Mouse (Mus musculus): ENCODE measurements around the gene Snw1. TPM values are rescaled to one million over a fixed set of nuclear protein-coding genes. Genes with fewer than 3 reads are reported as not detected.

Snw1 gene
- 102 TPM for polyA plus RNA-seq (2014; fragmentation: Illumina TruSeq; extraction: RNeasy Lipid Tissue Mini Kit (QIAGEN cat#74804); ENCODE audit: low read depth, low replicate concordance)

GRCm38 (mm10) chr12:87471964-87472786 is at the start of gene Snw1:
Gene Snw1, minus strand, starts transcription at chr12:87472274.

GRCm38 (mm10) chr12:87514016-87514415 is 41.9 kb upstream of the Snw1 start, which contains the start of gene Gm8300:
Gene Gm8300, plus strand, starts transcription at chr12:87514316.

GRCm38 (mm10) chr12:87494421-87494820 is 22.3 kb upstream of the Snw1 start, which contains the start of gene Gm5788:
Gene Gm5788, plus strand, starts transcription at chr12:87494721.

GRCm38 (mm10) chr12:87443700-87444122 is 28.4 kb downstream of the Snw1 start, which contains the start of the genes Slirp and Alkbh1:
Gene Slirp, plus strand, starts transcription at chr12:87443896.
Gene Alkbh1, minus strand, starts transcription at chr12:87444017.

Other genes with a start within 250 kb of the Snw1 start
- 0.52 TPM for gene Noxred1, start 233.5 kb downstream of the Snw1 start, polyA plus RNA-seq (2014; fragmentation: Illumina TruSeq; extraction: RNeasy Lipid Tissue Mini Kit (QIAGEN cat#74804); ENCODE audit: low read depth, low replicate concordance)
- gene Vipas39, start 206.0 kb downstream of the Snw1 start, polyA plus RNA-seq (2014; fragmentation: Illumina TruSeq; extraction: RNeasy Lipid Tissue Mini Kit (QIAGEN cat#74804); ENCODE audit: low read depth, low replicate concordance): 22.5 TPM
- gene Ahsa1, start 205.8 kb downstream of the Snw1 start, polyA plus RNA-seq (2014; fragmentation: Illumina TruSeq; extraction: RNeasy Lipid Tissue Mini Kit (QIAGEN cat#74804); ENCODE audit: low read depth, low replicate concordance): 198 TPM
- gene Ism2, start 172.6 kb downstream of the Snw1 start, polyA plus RNA-seq (2014; fragmentation: Illumina TruSeq; extraction: RNeasy Lipid Tissue Mini Kit (QIAGEN cat#74804); ENCODE audit: low read depth, low replicate concordance): not detected
- 359 TPM for gene Sptlc2, start 83.9 kb downstream of the Snw1 start, polyA plus RNA-seq (2014; fragmentation: Illumina TruSeq; extraction: RNeasy Lipid Tissue Mini Kit (QIAGEN cat#74804); ENCODE audit: low read depth, low replicate concordance)
- 171 TPM for gene Slirp, start 28.4 kb downstream of the Snw1 start, polyA plus RNA-seq (2014; fragmentation: Illumina TruSeq; extraction: RNeasy Lipid Tissue Mini Kit (QIAGEN cat#74804); ENCODE audit: low read depth, low replicate concordance)
- gene Alkbh1, start 28.3 kb downstream of the Snw1 start, polyA plus RNA-seq (2014; fragmentation: Illumina TruSeq; extraction: RNeasy Lipid Tissue Mini Kit (QIAGEN cat#74804); ENCODE audit: low read depth, low replicate concordance): 20.1 TPM
- gene Gm5788, start 22.4 kb upstream of the Snw1 start, polyA plus RNA-seq (2014; fragmentation: Illumina TruSeq; extraction: RNeasy Lipid Tissue Mini Kit (QIAGEN cat#74804); ENCODE audit: low read depth, low replicate concordance): not detected
- not detected for gene Gm8300, start 42.0 kb upstream of the Snw1 start, polyA plus RNA-seq (2014; fragmentation: Illumina TruSeq; extraction: RNeasy Lipid Tissue Mini Kit (QIAGEN cat#74804); ENCODE audit: low read depth, low replicate concordance)
- gene Oog1, start 130.4 kb upstream of the Snw1 start, polyA plus RNA-seq (2014; fragmentation: Illumina TruSeq; extraction: RNeasy Lipid Tissue Mini Kit (QIAGEN cat#74804); ENCODE audit: low read depth, low replicate concordance): not detected
- not detected for gene Gm4027, start 146.6 kb upstream of the Snw1 start, polyA plus RNA-seq (2014; fragmentation: Illumina TruSeq; extraction: RNeasy Lipid Tissue Mini Kit (QIAGEN cat#74804); ENCODE audit: low read depth, low replicate concordance)
- not detected for gene Gm16381, start 172.3 kb upstream of the Snw1 start, polyA plus RNA-seq (2014; fragmentation: Illumina TruSeq; extraction: RNeasy Lipid Tissue Mini Kit (QIAGEN cat#74804); ENCODE audit: low read depth, low replicate concordance)

All from adrenal gland, adult 10 weeks (tissue).